Mouse (Mus musculus) intestine, postnatal 0 days (tissue): ENCODE results near the gene Arid4b. TPM values are rescaled to one million over a fixed set of nuclear protein-coding genes. Genes with fewer than 3 reads are reported as not detected.

Experiments used
- ATAC-seq: fragments of 200-750 bp; cut with Nextera tagmentation; 2 replicates; pipeline ENCODE4 v1.8.0; 2017; ENCODE audit warnings: mild to moderate bottlenecking, moderate TSS enrichment, moderate library complexity
- H3K27ac ChIP-seq: fragments of 300-500 bp; sonication (generic); 2 replicates; pipeline ENCODE4 v1.5.1; 2014; ENCODE audit warnings: mild to moderate bottlenecking, low read depth, low read length, moderate library complexity
- H3K27me3 ChIP-seq: fragments of 300-500 bp; sonication (generic); replicated peaks from 2 replicates; pipeline ENCODE4 v1.6.1; 2014; ENCODE audit warnings: low read length, mixed read lengths; ENCODE audit not compliant: control insufficient read depth, insufficient read depth
- H3K36me3 ChIP-seq: fragments of 300-500 bp; sonication (generic); 2 replicates; pipeline ENCODE4 v1.6.1; 2014; ENCODE audit warnings: mild to moderate bottlenecking, moderate library complexity; ENCODE audit not compliant: control insufficient read depth, insufficient read depth
- H3K4me1 ChIP-seq: fragments of 300-500 bp; sonication (generic); replicated peaks from 2 replicates; pipeline ENCODE4 v1.6.1; 2014; ENCODE audit warnings: antibody characterized with exemption, low read length, mixed read lengths; ENCODE audit not compliant: control insufficient read depth, insufficient read depth
- H3K4me2 ChIP-seq: fragments of 300-500 bp; sonication (generic); replicated peaks from 2 replicates; pipeline ENCODE4 v1.6.1; 2014; ENCODE audit warnings: low read depth, mild to moderate bottlenecking, moderate library complexity
- H3K4me3 ChIP-seq: fragments of 300-500 bp; sonication (generic); 2 replicates; pipeline ENCODE4 v1.5.1; 2014; ENCODE audit warnings: low read depth, low read length
- H3K9ac ChIP-seq: fragments of 300-500 bp; sonication (generic); 2 replicates; pipeline ENCODE4 v1.6.1; 2014; ENCODE audit warnings: mild to moderate bottlenecking, low read depth, low read length
- H3K9me3 ChIP-seq: fragments of 300-500 bp; sonication (generic); 2 replicates; pipeline ENCODE4 v1.6.1; 2016; ENCODE audit warnings: mixed run types; ENCODE audit not compliant: control insufficient read depth
- CTCF ChIP-seq: sonication (generic); IDR thresholded peaks from 2 replicates; pipeline ENCODE4 v1.5.1; 2016; ENCODE audit warnings: low read depth, mild to moderate bottlenecking, control low read depth, antibody characterized with exemption, moderate library complexity
- WGBS: fragments of 180-500 bp; shearing (Covaris S2); extraction: QIAGEN DNeasy Blood & Tissue Kit; methylation state at CpG from one replicate; pipeline ENCODE4 v1.1.7; 2014; 5-methylcytosine and 5-hydroxymethylcytosine counted together
- polyA plus RNA-seq: library from polyadenylated mRNA; unstranded; fragments of >200 nt; fragmentation: Nextera tagmentation; extraction: Ambion mirVana; gene quantifications from 2 replicates; pipeline ENCODE4 v1.2.1, GENCODE M21; 2015

Arid4b gene
- polyA plus RNA-seq, 1 experiment from 2014 or later: 25.6 TPM

DNA sequence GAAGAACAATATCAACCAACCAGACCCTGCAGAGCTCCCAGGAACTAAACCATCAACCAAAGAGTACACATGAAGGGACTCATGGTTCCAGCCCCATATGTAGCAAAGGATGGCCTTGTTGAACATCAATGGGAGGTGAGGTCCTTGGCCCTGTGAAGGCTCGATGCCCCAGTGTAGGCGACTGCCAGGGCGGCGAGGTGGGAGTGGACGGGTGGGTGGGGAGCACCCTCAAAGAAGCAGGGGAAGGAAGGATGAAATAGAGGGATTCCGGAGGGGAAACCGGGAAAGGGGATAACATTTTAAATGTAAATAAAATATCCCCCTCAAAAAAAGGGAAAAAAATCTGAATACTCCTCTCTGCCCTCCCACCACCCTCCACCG, 24.1 kb upstream of the Arid4b start:
- no peak for TF ChIP-seq CTCF
- peak overlapping the region; percentile 55 for H3K4me3 ChIP-seq
- H3K9me3 ChIP-seq: no peaks in the 10 kb centered on the region
- 3% methylated on average over 8 of the region's 8 CpGs for WGBS
- H3K36me3 ChIP-seq: no peaks in the 10 kb centered on the region
- no peaks in the 10 kb centered on the region; the same call in 1 of the 2 replicates for H3K4me1 ChIP-seq
- H3K27ac ChIP-seq: peak overlapping the region; percentile 92
- ATAC-seq: no peak; the same call in 1 of the 2 replicates
- peak overlapping the region; percentile 59 for H3K9ac ChIP-seq
- H3K27me3 ChIP-seq: no peaks in the 10 kb centered on the region
- H3K4me2 ChIP-seq: peak overlapping the region; percentile 90

DNA sequence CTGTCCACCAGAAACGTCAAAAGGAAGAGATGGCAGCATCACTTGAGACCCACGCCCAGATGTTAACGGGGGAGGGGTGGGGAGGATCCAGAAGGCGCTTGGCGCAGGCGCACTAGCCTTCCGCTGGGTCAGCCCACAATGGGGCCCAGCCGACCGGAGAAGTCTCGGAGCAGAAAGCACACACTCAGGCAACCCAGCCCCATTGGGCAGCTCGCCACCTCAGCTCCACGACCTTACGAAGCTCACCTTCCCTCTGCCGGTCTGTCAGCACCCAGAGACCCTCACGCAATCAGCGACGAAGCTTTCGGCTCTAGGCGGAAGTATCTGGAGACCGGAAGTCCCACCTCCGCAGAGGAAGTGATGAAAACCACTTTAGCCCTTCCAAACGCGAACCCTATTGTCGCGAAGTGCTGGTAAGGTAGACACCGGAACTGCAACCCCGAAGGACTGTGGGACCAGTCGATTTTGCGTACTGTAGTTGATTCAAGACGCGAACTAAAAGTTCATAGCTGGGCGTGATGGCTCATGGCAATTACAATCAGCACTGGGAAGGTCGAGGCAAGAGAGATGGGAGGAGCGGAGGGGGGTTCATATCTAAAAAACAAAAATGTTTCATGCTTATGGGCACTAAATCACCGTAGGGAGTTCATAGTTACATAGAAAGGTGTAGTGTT, 23.6 kb upstream of the Arid4b start, which contains the start of gene Tbce:
TSS of gene Tbce (minus strand) at position 347 of the 674 bp plus-strand sequence.
- peak; percentile 14; the same call in 1 of the 2 replicates for TF ChIP-seq CTCF
- Histone ChIP-seq H3K4me1 (no peaks in the 10 kb centered on the region), H3K27me3 (no peaks in the 10 kb centered on the region)

DNA sequence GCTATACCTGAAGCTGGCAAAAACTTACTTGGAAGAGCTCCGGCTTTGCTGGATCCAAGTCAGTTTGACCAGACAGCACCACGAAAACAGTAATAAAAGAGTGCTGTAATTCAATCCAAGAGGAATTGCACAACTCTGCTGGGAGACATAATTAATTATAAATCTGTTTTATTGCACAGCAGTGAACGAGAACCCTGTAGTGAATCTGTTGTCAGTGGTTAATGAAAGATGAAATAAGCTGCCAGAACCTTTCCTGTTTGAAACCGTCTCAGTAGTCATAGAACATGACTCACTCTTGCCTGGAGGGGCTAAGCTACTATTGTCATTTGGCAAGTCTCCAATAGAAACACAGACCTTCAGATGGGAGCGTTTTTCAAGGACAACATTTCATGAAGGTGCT, 22.8 kb upstream of the Arid4b start:
- ATAC-seq: peak; percentile 53
- WGBS: 6% methylated on average over 5 of the region's 5 CpGs
- Histone ChIP-seq H3K4me3 (peak overlapping the region; percentile 55), H3K9me3 (no peaks in the 10 kb centered on the region), H3K4me1 (no peaks in the 10 kb centered on the region), H3K27me3 (no peaks in the 10 kb centered on the region), H3K27ac (peak overlapping the region; percentile 92; the same call in 1 of the 2 replicates), H3K4me2 (peak overlapping the region; percentile 90), H3K36me3 (no peaks in the 10 kb centered on the region), H3K9ac (peak overlapping the region; percentile 59; the same call in 1 of the 2 replicates)
- TF ChIP-seq CTCF: no peak

More for the DNA sequence above, 23.6 kb upstream of the Arid4b start, which contains the start of gene Tbce:
- no peaks in the 10 kb centered on the region for H3K9me3 ChIP-seq
- peak within 1 kb of the TSS; percentile 55 for H3K4me3 ChIP-seq
- WGBS: under 1% methylated on average over 35 of the region's 35 CpGs
- H3K27ac ChIP-seq: peak within 1 kb of the TSS; percentile 92
- peak within 1 kb of the TSS; percentile 90 for H3K4me2 ChIP-seq
- ATAC-seq: peak; percentile 94
- no peaks in the 10 kb centered on the region for H3K36me3 ChIP-seq
- peak within 1 kb of the TSS; percentile 59 for H3K9ac ChIP-seq

- no peaks in the 10 kb centered on the region for H3K27me3 ChIP-seq
- H3K4me2 ChIP-seq: no peak overlapping the region
- H3K36me3 ChIP-seq: peaks cover 11% of the 10 kb centered on the region
- H3K4me1 ChIP-seq: no peaks in the 10 kb centered on the region
- no peak for TF ChIP-seq CTCF
- no peak overlapping the region for H3K9ac ChIP-seq
- no peaks in the 10 kb centered on the region for H3K9me3 ChIP-seq
- H3K27ac ChIP-seq: no peak overlapping the region
- ATAC-seq: no peak
- H3K4me3 ChIP-seq: no peak overlapping the region
Measured at GRCm38 (mm10) chr13:14043851-14044250, 19.2 kb upstream of the Arid4b start.

DNA sequence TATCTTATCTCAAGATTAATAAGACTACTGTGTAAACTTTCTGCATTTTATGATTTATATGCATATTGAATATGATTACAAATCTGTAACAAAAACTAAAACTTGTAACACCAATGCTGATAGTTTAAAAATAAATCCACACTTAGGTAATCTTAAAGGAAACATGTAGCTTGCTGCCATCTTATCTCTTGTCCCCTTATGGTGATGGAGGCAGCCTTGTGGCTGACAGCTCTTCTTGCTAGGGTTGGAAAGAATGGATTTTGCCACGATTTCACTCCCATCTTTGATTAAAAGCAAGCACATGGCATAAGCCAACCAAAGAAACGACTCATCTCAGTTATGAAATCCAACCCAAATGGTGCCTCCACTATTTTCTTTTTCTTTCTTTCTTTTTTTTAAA, 18.5 kb upstream of the Arid4b start:
- H3K4me3 ChIP-seq: no peak overlapping the region
- H3K27me3 ChIP-seq: no peaks in the 10 kb centered on the region
- 71% methylated on average over 2 of the region's 2 CpGs for WGBS

GRCm38 (mm10) chr13:14049878-14050277, 13.2 kb upstream of the Arid4b start:
- no peak for ATAC-seq
- H3K4me1 ChIP-seq: no peaks in the 10 kb centered on the region
- no peak overlapping the region for H3K4me2 ChIP-seq
- WGBS: 75% methylated on average over 1 of the region's 1 CpGs
- H3K9ac ChIP-seq: no peak overlapping the region
- no peaks in the 10 kb centered on the region for H3K9me3 ChIP-seq
- no peak for TF ChIP-seq CTCF
- H3K27ac ChIP-seq: no peak overlapping the region
- no peaks in the 10 kb centered on the region for H3K27me3 ChIP-seq
- no peak overlapping the region for H3K4me3 ChIP-seq
- peaks cover 46% of the 10 kb centered on the region for H3K36me3 ChIP-seq

More for the DNA sequence above, 18.5 kb upstream of the Arid4b start:
- Histone ChIP-seq H3K36me3 (peaks cover 17% of the 10 kb centered on the region), H3K27ac (no peak overlapping the region), H3K9me3 (no peaks in the 10 kb centered on the region), H3K4me1 (no peaks in the 10 kb centered on the region), H3K4me2 (no peak overlapping the region), H3K9ac (no peak overlapping the region)
- ATAC-seq: no peak
- no peak for TF ChIP-seq CTCF
